In genomic region chr16:73367226-73367840, GRCm38 (mm10) we compare ENCODE assay signal across 9 mouse cellular contexts.
A peak's percentile ranks its signal among the peaks of the same experiment; 100 is the strongest.
DNase-seq lines count a peak whose midpoint lies in the region; ATAC-seq and TF ChIP-seq lines count a peak whose summit lies in the region.
"Had no signal": no experiment of that assay in that cellular context is flagged by ENCODE, and none has a peak within 500 bp of the region (broad histone marks: within the 10 kb centered on the region; RNA-seq: fewer than 3 reads in every experiment).

No protein-coding gene starts in this region.

- ATAC-seq in forebrain, embryonic 14.5 days: peak; percentile 40; the same call in 1 of the 2 replicates
- ATAC-seq in forebrain, embryonic 16.5 days: no peak

- no peak for TF ChIP-seq CTCF in layer of hippocampus, adult 2 months (conservative IDR thresholded peaks at IDR 0.05)

- peak; percentile 31 for DNase-seq in forebrain, embryonic 14.5 days (ENCODE audit: low spot score)
- no peak for DNase-seq in layer of hippocampus, adult 2 months (ENCODE audit: low spot score in 2 of 2)
- DNase-seq in layer of hippocampus, postnatal 25 days (ENCODE audit: extremely low spot score in 1 of 2, low spot score in 1 of 2): no peak
- DNase-seq in left cerebral cortex, postnatal 10 days (ENCODE audit: extremely low spot score in 1 of 2, low spot score in 2 of 2): peak; percentile 19 to 57
- peak; percentile 12 for DNase-seq in right cerebral cortex, postnatal 25 days
- no peak for DNase-seq in urinary bladder, postnatal 10 days (ENCODE audit: low spot score)
- DNase-seq in cerebellum, postnatal 10 days: no peak

- H3K27me3 ChIP-seq in forebrain, embryonic 14.5 days (replicated peaks; ENCODE audit: control insufficient read depth, insufficient read depth, low read length): no peaks in the 10 kb centered on the region
- no peaks in the 10 kb centered on the region for H3K27me3 ChIP-seq in forebrain, embryonic 16.5 days (replicated peaks; ENCODE audit: control insufficient read depth, insufficient read depth, low read length)
- H3K27me3 ChIP-seq: embryonic facial prominence, embryonic 13.5 days had no signal

- no peak overlapping the region for H3K27ac ChIP-seq in forebrain, embryonic 14.5 days (ENCODE audit: low read depth, low read length)
- H3K27ac ChIP-seq in forebrain, embryonic 16.5 days (ENCODE audit: low read length): no peak overlapping the region
- 0 out of 2 replicates have a peak overlapping the region, but pooled peaks have one; percentile 36 for H3K27ac ChIP-seq in layer of hippocampus, adult 2 months
- H3K27ac ChIP-seq: embryonic facial prominence, embryonic 13.5 days had no signal

- 71% methylated on average over 17 of the region's 17 CpGs for WGBS in forebrain, embryonic 14.5 days
- 64% methylated on average over 17 of the region's 17 CpGs for WGBS in forebrain, embryonic 16.5 days

- no peak overlapping the region for H3K9ac ChIP-seq in forebrain, embryonic 14.5 days (ENCODE audit: low read length)
- no peak overlapping the region for H3K9ac ChIP-seq in forebrain, embryonic 16.5 days (replicated peaks; ENCODE audit: low read depth, low read length)
- H3K9ac ChIP-seq: embryonic facial prominence, embryonic 13.5 days had no signal

- intact Hi-C loops in left cerebral cortex, postnatal 10 days (cut with DNase I): no loop called here

- H3K4me2 ChIP-seq in forebrain, embryonic 14.5 days (ENCODE audit: low read length): no peak overlapping the region
- H3K4me2 ChIP-seq in forebrain, embryonic 16.5 days (ENCODE audit: low read length): no peak overlapping the region
- H3K4me2 ChIP-seq: embryonic facial prominence, embryonic 13.5 days had no signal

- no peaks in the 10 kb centered on the region for H3K9me3 ChIP-seq in forebrain, embryonic 14.5 days (replicated peaks; ENCODE audit: control insufficient read depth, low read length)
- H3K9me3 ChIP-seq in forebrain, embryonic 16.5 days (ENCODE audit: control insufficient read depth, low read length): no peaks in the 10 kb centered on the region

- H3K4me1 ChIP-seq in forebrain, embryonic 14.5 days (ENCODE audit: control insufficient read depth, insufficient read depth, low read length): peaks cover 5% of the 10 kb centered on the region; the same call in 1 of the 2 replicates
- H3K4me1 ChIP-seq in forebrain, embryonic 16.5 days (replicated peaks; ENCODE audit: control insufficient read depth, insufficient read depth, low read length): peaks cover 7% of the 10 kb centered on the region

- H3K4me3 ChIP-seq in forebrain, embryonic 14.5 days (ENCODE audit: low read depth, low read length): no peak overlapping the region
- H3K4me3 ChIP-seq in forebrain, embryonic 16.5 days (replicated peaks; ENCODE audit: low read length): no peak overlapping the region
- no peak overlapping the region for H3K4me3 ChIP-seq in layer of hippocampus, adult 2 months
- H3K4me3 ChIP-seq: embryonic facial prominence, embryonic 13.5 days had no signal

- H3K36me3 ChIP-seq in forebrain, embryonic 14.5 days (ENCODE audit: control insufficient read depth, insufficient read depth, low read length): no peaks in the 10 kb centered on the region
- no peaks in the 10 kb centered on the region for H3K36me3 ChIP-seq in forebrain, embryonic 16.5 days (ENCODE audit: control insufficient read depth, insufficient read depth)
- H3K36me3 ChIP-seq: embryonic facial prominence, embryonic 13.5 days had no signal

Comparison
In these comparisons a context has a peak if more than half of its experiments do, and no peak if none do; other contexts are left out.
1. DNase-seq: peak in forebrain, embryonic 14.5 days (single experiment), left cerebral cortex, postnatal 10 days (2 of 2) and right cerebral cortex, postnatal 25 days (single experiment); none in layer of hippocampus, adult 2 months (0 of 2), layer of hippocampus, postnatal 25 days (0 of 2), urinary bladder, postnatal 10 days (single experiment) and cerebellum, postnatal 10 days (0 of 2).